Mouse (Mus musculus) kidney, embryonic 15.5 days (tissue): ENCODE results near the gene Glt1d1. TPM values are rescaled to one million over a fixed set of nuclear protein-coding genes. Genes with fewer than 3 reads are reported as not detected.

ENCODE experiments used
- ATAC-seq: fragments of 200-750 bp; cut with Nextera tagmentation; replicated peaks from 2 replicates; pipeline ENCODE4 v1.8.0; 2017; ENCODE audit warnings: moderate TSS enrichment; ENCODE audit not compliant: low FRiP score
- H3K27ac ChIP-seq: fragments of 300-500 bp; sonication (generic); 2 replicates; pipeline ENCODE4 v1.5.1; 2015; ENCODE audit warnings: mild to moderate bottlenecking, inconsistent platforms
- H3K27me3 ChIP-seq: fragments of 300-500 bp; sonication (generic); 2 replicates; pipeline ENCODE4 v1.6.1; 2015; ENCODE audit warnings: inconsistent platforms
- H3K36me3 ChIP-seq: fragments of 300-500 bp; sonication (generic); 2 replicates; pipeline ENCODE4 v1.6.1; 2015; ENCODE audit warnings: inconsistent platforms
- H3K4me1 ChIP-seq: fragments of 300-500 bp; sonication (generic); 2 replicates; pipeline ENCODE4 v1.6.1; 2015; ENCODE audit warnings: inconsistent platforms
- H3K4me2 ChIP-seq: fragments of 300-500 bp; sonication (generic); 2 replicates; pipeline ENCODE4 v1.6.1; 2015; ENCODE audit warnings: moderate library complexity, mild to moderate bottlenecking, inconsistent platforms
- H3K4me3 ChIP-seq: fragments of 300-500 bp; sonication (generic); replicated peaks from 2 replicates; pipeline ENCODE4 v1.5.1; 2015; ENCODE audit warnings: mild to moderate bottlenecking, inconsistent platforms
- H3K9ac ChIP-seq: fragments of 300-500 bp; sonication (generic); 2 replicates; pipeline ENCODE4 v1.6.1; 2015; ENCODE audit warnings: mild to moderate bottlenecking, inconsistent platforms
- H3K9me3 ChIP-seq: fragments of 300-500 bp; sonication (generic); replicated peaks from 2 replicates; pipeline ENCODE4 v1.6.1; 2016; ENCODE audit warnings: inconsistent platforms
- WGBS: fragments of 180-500 bp; shearing (Covaris S2); methylation state at CpG from one replicate; pipeline ENCODE4 v1.1.7; 2015; ENCODE audit warnings: mixed read lengths; 5-methylcytosine and 5-hydroxymethylcytosine counted together
- polyA plus RNA-seq: library from polyadenylated mRNA; unstranded; fragments of >200 nt; fragmentation: Nextera tagmentation; extraction: Ambion mirVana; gene quantifications from 2 replicates; pipeline ENCODE4 v1.2.1, GENCODE M21; 2015

Glt1d1 gene
- polyA plus RNA-seq, result 0.36 and 0.44 TPM in 2 replicates

GRCm38 (mm10) chr5:127632167-127633145, at the start of gene Glt1d1, which contains the start of gene Slc15a4:
Gene Glt1d1 (plus strand): TSS chr5:127632262.
Gene Slc15a4 (minus strand): TSS chr5:127632897.
- Histone ChIP-seq H3K9ac (peak within 1 kb of the TSS; percentile 47), H3K4me3 (peak within 1 kb of the TSS; percentile 54), H3K9me3 (no peaks in the 10 kb centered on the region), H3K4me2 (peak within 1 kb of the TSS; percentile 92), H3K27ac (no peak within 1 kb of the TSS), H3K36me3 (no peaks in the 10 kb centered on the region), H3K27me3 (peaks cover 29% of the 10 kb centered on the region), H3K4me1 (peaks cover 13% of the 10 kb centered on the region)
- 1% methylated on average over 61 of the region's 62 CpGs for WGBS
- peak; percentile 85 for ATAC-seq

GRCm38 (mm10) chr5:127583658-127584057, 48.4 kb upstream of the Glt1d1 start:
- 82% methylated on average over 8 of the region's 8 CpGs for WGBS
- Histone ChIP-seq H3K4me3 (no peak overlapping the region), H3K9ac (no peak overlapping the region), H3K4me1 (no peaks in the 10 kb centered on the region), H3K27me3 (no peaks in the 10 kb centered on the region), H3K4me2 (no peak overlapping the region), H3K27ac (no peak overlapping the region), H3K36me3 (no peaks in the 10 kb centered on the region), H3K9me3 (no peaks in the 10 kb centered on the region)
- no peak for ATAC-seq

- H3K27ac ChIP-seq, result no peak overlapping the region
- H3K4me1 ChIP-seq, result no peaks in the 10 kb centered on the region
- H3K4me3 ChIP-seq, result no peak overlapping the region
- no peaks in the 10 kb centered on the region for H3K27me3 ChIP-seq
- no peak for ATAC-seq
- H3K9me3 ChIP-seq, result no peaks in the 10 kb centered on the region
- peaks cover 18% of the 10 kb centered on the region for H3K36me3 ChIP-seq
- 61% methylated on average over 6 of the region's 6 CpGs for WGBS
- H3K4me2 ChIP-seq, result no peak overlapping the region
- no peak overlapping the region for H3K9ac ChIP-seq
These were observed 44.2 kb upstream of the Glt1d1 start for GRCm38 (mm10) chr5:127587854-127588253.

- H3K4me3 ChIP-seq, result no peak overlapping the region
- no peak overlapping the region for H3K4me2 ChIP-seq
- no peak overlapping the region for H3K9ac ChIP-seq
- 63% methylated on average over 5 of the region's 5 CpGs for WGBS
- peaks cover 64% of the 10 kb centered on the region for H3K36me3 ChIP-seq
- no peak for ATAC-seq
- H3K27ac ChIP-seq, result no peak overlapping the region
- no peaks in the 10 kb centered on the region for H3K4me1 ChIP-seq
- no peaks in the 10 kb centered on the region for H3K27me3 ChIP-seq
- no peaks in the 10 kb centered on the region for H3K9me3 ChIP-seq
These were observed 39.7 kb upstream of the Glt1d1 start for GRCm38 (mm10) chr5:127592406-127592805.

- Histone ChIP-seq H3K4me1 (no peaks in the 10 kb centered on the region), H3K4me3 (no peak overlapping the region), H3K27me3 (no peaks in the 10 kb centered on the region), H3K9ac (no peak overlapping the region), H3K4me2 (no peak overlapping the region), H3K27ac (no peak overlapping the region), H3K9me3 (no peaks in the 10 kb centered on the region), H3K36me3 (peaks cover 68% of the 10 kb centered on the region)
- 74% methylated on average over 6 of the region's 6 CpGs for WGBS
- no peak for ATAC-seq
These were observed 39.2 kb upstream of the Glt1d1 start for GRCm38 (mm10) chr5:127592854-127593253.

GRCm38 (mm10) chr5:127595676-127596075, 36.4 kb upstream of the Glt1d1 start:
- Histone ChIP-seq H3K4me2 (no peak overlapping the region), H3K27me3 (no peaks in the 10 kb centered on the region), H3K4me3 (no peak overlapping the region), H3K4me1 (no peaks in the 10 kb centered on the region), H3K27ac (no peak overlapping the region), H3K9ac (no peak overlapping the region), H3K36me3 (peaks cover 92% of the 10 kb centered on the region), H3K9me3 (no peaks in the 10 kb centered on the region)
- no peak for ATAC-seq
- WGBS, result 95% methylated on average over 3 of the region's 3 CpGs

- no peak overlapping the region for H3K4me2 ChIP-seq
- no peaks in the 10 kb centered on the region for H3K4me1 ChIP-seq
- H3K9me3 ChIP-seq, result no peaks in the 10 kb centered on the region
- no peak overlapping the region for H3K4me3 ChIP-seq
- no peaks in the 10 kb centered on the region for H3K27me3 ChIP-seq
- 87% methylated on average over 7 of the region's 7 CpGs for WGBS
- peaks cover 99% of the 10 kb centered on the region for H3K36me3 ChIP-seq
- no peak overlapping the region for H3K27ac ChIP-seq
- no peak for ATAC-seq
- H3K9ac ChIP-seq, result no peak overlapping the region
These were observed 35.2 kb upstream of the Glt1d1 start for GRCm38 (mm10) chr5:127596862-127597261.

- 92% methylated on average over 5 of the region's 5 CpGs for WGBS
- Histone ChIP-seq H3K36me3 (peaks cover 93% of the 10 kb centered on the region), H3K4me2 (no peak overlapping the region), H3K27ac (no peak overlapping the region), H3K9me3 (no peaks in the 10 kb centered on the region), H3K9ac (no peak overlapping the region), H3K4me1 (no peaks in the 10 kb centered on the region), H3K27me3 (no peaks in the 10 kb centered on the region), H3K4me3 (no peak overlapping the region)
- no peak for ATAC-seq
These were observed 29.1 kb upstream of the Glt1d1 start for GRCm38 (mm10) chr5:127602996-127603395.

- WGBS, result 92% methylated on average over 2 of the region's 2 CpGs
- H3K4me2 ChIP-seq, result no peak overlapping the region
- H3K27ac ChIP-seq, result no peak overlapping the region
- no peak for ATAC-seq
- H3K4me1 ChIP-seq, result no peaks in the 10 kb centered on the region
- peaks cover 58% of the 10 kb centered on the region for H3K36me3 ChIP-seq
- H3K4me3 ChIP-seq, result no peak overlapping the region
- no peak overlapping the region for H3K9ac ChIP-seq
- H3K27me3 ChIP-seq, result no peaks in the 10 kb centered on the region
- no peaks in the 10 kb centered on the region for H3K9me3 ChIP-seq
These were observed 24.6 kb upstream of the Glt1d1 start for GRCm38 (mm10) chr5:127607507-127607906.

- Histone ChIP-seq H3K9ac (no peak overlapping the region), H3K27me3 (no peaks in the 10 kb centered on the region), H3K4me3 (no peak overlapping the region), H3K27ac (no peak overlapping the region), H3K4me1 (0 out of 2 replicates have a peak, but pooled peaks cover 3% of the 10 kb centered on the region), H3K9me3 (no peaks in the 10 kb centered on the region), H3K4me2 (no peak overlapping the region), H3K36me3 (peaks cover 41% of the 10 kb centered on the region)
- ATAC-seq, result no peak
- WGBS, result 92% methylated on average over 7 of the region's 7 CpGs
These were observed 22.8 kb upstream of the Glt1d1 start for GRCm38 (mm10) chr5:127609191-127609714.

- WGBS, result 64% methylated on average over 6 of the region's 6 CpGs
- H3K27ac ChIP-seq, result no peak overlapping the region
- no peak for ATAC-seq
- no peaks in the 10 kb centered on the region for H3K27me3 ChIP-seq
- peaks cover 25% of the 10 kb centered on the region for H3K36me3 ChIP-seq
- H3K9me3 ChIP-seq, result no peaks in the 10 kb centered on the region
- no peak overlapping the region for H3K9ac ChIP-seq
- H3K4me2 ChIP-seq, result no peak overlapping the region
- H3K4me3 ChIP-seq, result no peak overlapping the region
- H3K4me1 ChIP-seq, result peaks cover 20% of the 10 kb centered on the region
These were observed 21.1 kb upstream of the Glt1d1 start for GRCm38 (mm10) chr5:127610787-127611509.

- no peak for ATAC-seq
- Histone ChIP-seq H3K27ac (no peak overlapping the region), H3K9ac (no peak overlapping the region), H3K36me3 (peaks cover 20% of the 10 kb centered on the region), H3K4me3 (no peak overlapping the region), H3K4me1 (peaks cover 25% of the 10 kb centered on the region), H3K27me3 (no peaks in the 10 kb centered on the region), H3K9me3 (no peaks in the 10 kb centered on the region), H3K4me2 (no peak overlapping the region)
- WGBS, result 84% methylated on average over 1 of the region's 1 CpGs
These were observed 20.2 kb upstream of the Glt1d1 start for GRCm38 (mm10) chr5:127611881-127612280.
